Mouse (Mus musculus) hindbrain, embryonic 11.5 days (tissue): ENCODE measurements at regions not wholly inside any gene's neighbourhood (a gene's known extent, or its start where the extent isn't known, plus 50 kb on each side); places are given as distances from the start of the nearest gene placed in this dataset.

ENCODE experiments used
- ATAC-seq: fragments of 200-750 bp; cut with Nextera tagmentation; 2 replicates; pipeline ENCODE4 v1.8.0; 2017; ENCODE audit warnings: mild to moderate bottlenecking, moderate TSS enrichment, moderate library complexity; ENCODE audit not compliant: low FRiP score
- DNase-seq: peaks from one replicate; pipeline ENCODE4 v3.0.0-alpha.2; 2015; ENCODE audit warnings: low spot score
- H3K27ac ChIP-seq: fragments of 300-500 bp; sonication (generic); 2 replicates; pipeline ENCODE4 v1.5.1; 2014; ENCODE audit warnings: mild to moderate bottlenecking, low read depth, low read length
- H3K27me3 ChIP-seq: fragments of 300-500 bp; sonication (generic); 2 replicates; pipeline ENCODE4 v1.6.1; 2014; ENCODE audit warnings: mild to moderate bottlenecking, low read length, moderate library complexity, mixed read lengths; ENCODE audit not compliant: control insufficient read depth, insufficient read depth
- H3K36me3 ChIP-seq: fragments of 300-500 bp; sonication (generic); 2 replicates; pipeline ENCODE4 v1.6.1; 2014; ENCODE audit warnings: mild to moderate bottlenecking, low read length, moderate library complexity, mixed read lengths; ENCODE audit not compliant: control insufficient read depth, insufficient read depth
- H3K4me1 ChIP-seq: fragments of 300-500 bp; sonication (generic); replicated peaks from 2 replicates; pipeline ENCODE4 v1.6.1; 2014; ENCODE audit warnings: low read length, mixed read lengths; ENCODE audit not compliant: control insufficient read depth, insufficient read depth
- H3K4me2 ChIP-seq: fragments of 300-500 bp; sonication (generic); replicated peaks from 2 replicates; pipeline ENCODE4 v1.6.1; 2014; ENCODE audit warnings: mild to moderate bottlenecking, low read depth, low read length
- H3K4me3 ChIP-seq: fragments of 300-500 bp; sonication (generic); 2 replicates; pipeline ENCODE4 v1.5.1; 2014; ENCODE audit warnings: low read depth, low read length
- H3K9ac ChIP-seq: fragments of 300-500 bp; sonication (generic); 2 replicates; pipeline ENCODE4 v1.6.1; 2014; ENCODE audit warnings: low read depth, low read length
- H3K9me3 ChIP-seq: fragments of 300-500 bp; sonication (generic); 2 replicates; pipeline ENCODE4 v1.6.1; 2016; ENCODE audit warnings: low read length; ENCODE audit not compliant: control insufficient read depth
- WGBS: fragments of 180-500 bp; shearing (Covaris S2); extraction: QIAGEN DNeasy Blood & Tissue Kit; methylation state at CpG from one replicate; pipeline ENCODE4 v1.1.7; 2014; 5-methylcytosine and 5-hydroxymethylcytosine counted together

GRCm38 (mm10) chr7:77899231-77899630 lies 838.6 kb downstream of the Ntrk3 start:
- Histone ChIP-seq H3K4me1 (no peaks in the 10 kb centered on the region), H3K27me3 (no peaks in the 10 kb centered on the region), H3K9ac (no peak overlapping the region), H3K9me3 (no peaks in the 10 kb centered on the region), H3K27ac (no peak overlapping the region), H3K36me3 (no peaks in the 10 kb centered on the region), H3K4me2 (no peak overlapping the region), H3K4me3 (no peak overlapping the region)
- DNase-seq (no peak), ATAC-seq (no peak)
- WGBS = 64% methylated on average over 7 of the region's 7 CpGs

GRCm38 (mm10) chr7:77888543-77888942 lies 849.3 kb downstream of the Ntrk3 start:
- no peak overlapping the region for H3K9ac ChIP-seq
- H3K27me3 ChIP-seq = no peaks in the 10 kb centered on the region
- DNase-seq (no peak), ATAC-seq (no peak)
- no peak overlapping the region for H3K4me3 ChIP-seq
- H3K27ac ChIP-seq = no peak overlapping the region
- 73% methylated on average over 2 of the region's 2 CpGs for WGBS
- H3K4me1 ChIP-seq = no peaks in the 10 kb centered on the region
- no peaks in the 10 kb centered on the region for H3K9me3 ChIP-seq
- H3K4me2 ChIP-seq = no peak overlapping the region
- no peaks in the 10 kb centered on the region for H3K36me3 ChIP-seq

- Histone ChIP-seq H3K9ac (no peak overlapping the region), H3K4me2 (no peak overlapping the region), H3K36me3 (no peaks in the 10 kb centered on the region), H3K9me3 (no peaks in the 10 kb centered on the region), H3K4me3 (no peak overlapping the region), H3K27me3 (no peaks in the 10 kb centered on the region), H3K4me1 (no peaks in the 10 kb centered on the region), H3K27ac (no peak overlapping the region)
- 84% methylated on average over 5 of the region's 5 CpGs for WGBS
- DNase-seq (no peak), ATAC-seq (no peak)
Observed at GRCm38 (mm10) chr7:77882605-77883354, 855.0 kb downstream of the Ntrk3 start.

GRCm38 (mm10) chr7:77867518-77867917 lies 870.3 kb downstream of the Ntrk3 start:
- DNase-seq = peak; percentile 9
- Histone ChIP-seq H3K36me3 (no peaks in the 10 kb centered on the region), H3K4me3 (no peak overlapping the region), H3K4me2 (no peak overlapping the region), H3K9me3 (no peaks in the 10 kb centered on the region), H3K27me3 (no peaks in the 10 kb centered on the region), H3K9ac (no peak overlapping the region), H3K27ac (no peak overlapping the region), H3K4me1 (no peaks in the 10 kb centered on the region)
- 39% methylated on average over 4 of the region's 4 CpGs for WGBS
- peak; percentile 54; the same call in 1 of the 2 replicates for ATAC-seq

GRCm38 (mm10) chr7:77861841-77862240 lies 876.0 kb downstream of the Ntrk3 start:
- no peak for ATAC-seq
- H3K9ac ChIP-seq = no peak overlapping the region
- 89% methylated on average over 8 of the region's 8 CpGs for WGBS
- no peak overlapping the region for H3K4me3 ChIP-seq
- H3K9me3 ChIP-seq = no peaks in the 10 kb centered on the region
- H3K27me3 ChIP-seq = no peaks in the 10 kb centered on the region
- H3K4me1 ChIP-seq = no peaks in the 10 kb centered on the region
- DNase-seq = no peak
- no peak overlapping the region for H3K4me2 ChIP-seq
- H3K36me3 ChIP-seq = no peaks in the 10 kb centered on the region
- H3K27ac ChIP-seq = no peak overlapping the region

GRCm38 (mm10) chr7:77858436-77858835 lies 879.4 kb downstream of the Ntrk3 start:
- H3K27ac ChIP-seq = no peak overlapping the region
- no peak overlapping the region for H3K4me2 ChIP-seq
- ATAC-seq (no peak), DNase-seq (no peak)
- 66% methylated on average over 4 of the region's 4 CpGs for WGBS
- no peak overlapping the region for H3K4me3 ChIP-seq
- H3K4me1 ChIP-seq = no peaks in the 10 kb centered on the region
- no peaks in the 10 kb centered on the region for H3K27me3 ChIP-seq
- no peaks in the 10 kb centered on the region for H3K36me3 ChIP-seq
- H3K9me3 ChIP-seq = no peaks in the 10 kb centered on the region
- no peak overlapping the region for H3K9ac ChIP-seq

- no peak overlapping the region for H3K27ac ChIP-seq
- no peaks in the 10 kb centered on the region for H3K9me3 ChIP-seq
- no peak overlapping the region for H3K4me3 ChIP-seq
- H3K27me3 ChIP-seq = no peaks in the 10 kb centered on the region
- no peak for DNase-seq
- H3K36me3 ChIP-seq = no peaks in the 10 kb centered on the region
- ATAC-seq = no peak
- no peak overlapping the region for H3K9ac ChIP-seq
- no peaks in the 10 kb centered on the region for H3K4me1 ChIP-seq
- no peak overlapping the region for H3K4me2 ChIP-seq
- WGBS = 82% methylated on average over 5 of the region's 5 CpGs
Observed at GRCm38 (mm10) chr7:77857979-77858378, 879.8 kb downstream of the Ntrk3 start.

GRCm38 (mm10) chr7:77855653-77856239 lies 882.1 kb downstream of the Ntrk3 start:
- Histone ChIP-seq H3K4me3 (no peak overlapping the region), H3K4me2 (no peak overlapping the region), H3K27me3 (no peaks in the 10 kb centered on the region), H3K4me1 (no peaks in the 10 kb centered on the region), H3K36me3 (no peaks in the 10 kb centered on the region), H3K9ac (no peak overlapping the region), H3K27ac (no peak overlapping the region), H3K9me3 (no peaks in the 10 kb centered on the region)
- DNase-seq = no peak
- peak; percentile 51; the same call in 1 of the 2 replicates for ATAC-seq
- 80% methylated on average over 6 of the region's 6 CpGs for WGBS

- H3K27me3 ChIP-seq = no peaks in the 10 kb centered on the region
- H3K9ac ChIP-seq = no peak overlapping the region
- no peak for DNase-seq
- no peak overlapping the region for H3K27ac ChIP-seq
- no peaks in the 10 kb centered on the region for H3K9me3 ChIP-seq
- H3K4me3 ChIP-seq = no peak overlapping the region
- no peak overlapping the region for H3K4me2 ChIP-seq
- WGBS = 91% methylated on average over 2 of the region's 2 CpGs
- H3K36me3 ChIP-seq = no peaks in the 10 kb centered on the region
- no peaks in the 10 kb centered on the region for H3K4me1 ChIP-seq
- ATAC-seq = no peak
Observed at GRCm38 (mm10) chr7:77855077-77855476, 882.7 kb downstream of the Ntrk3 start.
